Mouse (Mus musculus) retina, adult 2 months (tissue): ENCODE measurements around the gene Ddr1.

ENCODE experiments used
- DNase-seq: peaks from one replicate; pipeline ENCODE4 v3.0.0-alpha.2; 2012; ENCODE audit warnings: low read depth, low spot score

Ddr1 gene

GRCm38 (mm10) chr17:35721676-35722075 is 17.3 kb upstream of the Ddr1 start:
- no peak for DNase-seq

DNA sequence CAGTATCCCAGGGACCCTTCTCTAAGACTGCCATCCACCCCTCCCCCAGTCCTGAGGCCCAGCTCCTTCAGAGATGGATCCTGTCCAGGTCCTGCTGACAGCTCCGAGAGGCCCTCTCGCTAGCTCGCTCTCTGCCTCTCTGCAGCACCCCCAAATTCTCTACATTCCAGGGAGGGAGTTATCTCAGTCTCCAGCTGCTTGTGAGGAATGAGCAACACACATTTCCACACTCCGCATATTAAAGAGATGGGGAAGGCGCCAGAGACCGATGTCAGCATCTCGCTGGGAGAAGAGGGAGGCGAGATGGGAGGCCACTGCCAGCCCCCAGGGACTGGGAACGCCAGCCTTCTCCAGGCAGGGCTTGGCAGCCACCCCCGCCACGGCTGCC is 15.9 kb upstream of the Ddr1 start:
- no peak for DNase-seq

DNA sequence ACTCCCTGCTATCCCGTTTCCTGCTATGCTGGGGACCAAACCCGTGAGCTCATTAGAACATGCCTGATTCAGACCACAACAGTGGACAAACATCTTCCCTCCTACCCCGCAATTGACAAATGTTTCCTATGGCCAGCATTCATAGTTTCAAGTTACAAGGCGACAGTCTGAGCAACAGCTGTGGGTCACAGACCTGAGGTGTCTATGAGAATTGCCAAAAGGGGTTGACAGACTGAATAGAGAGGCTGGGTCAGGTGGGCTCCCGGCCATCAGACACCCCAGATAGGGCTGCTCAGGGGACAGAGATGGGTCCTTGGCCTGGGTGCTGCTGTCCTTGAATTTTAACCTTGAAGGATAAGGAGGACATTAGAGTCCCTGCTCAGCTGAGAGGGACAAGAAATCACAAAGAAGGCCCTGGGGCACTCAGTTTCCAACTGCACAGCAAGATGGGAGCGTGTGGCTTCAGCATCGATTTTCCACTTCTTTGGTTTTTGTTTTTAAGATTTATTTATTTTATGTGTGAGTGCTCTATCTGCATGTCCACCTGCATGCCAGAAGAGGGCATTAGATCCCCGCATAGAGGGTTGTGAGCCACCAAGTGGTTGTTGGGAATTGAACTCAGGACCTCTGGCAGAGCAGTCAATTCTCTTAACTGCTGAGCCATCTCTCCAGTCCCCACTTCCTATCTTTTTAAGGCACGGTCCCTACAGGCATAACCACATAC is 15.4 kb upstream of the Ddr1 start:
- DNase-seq = no peak

DNA sequence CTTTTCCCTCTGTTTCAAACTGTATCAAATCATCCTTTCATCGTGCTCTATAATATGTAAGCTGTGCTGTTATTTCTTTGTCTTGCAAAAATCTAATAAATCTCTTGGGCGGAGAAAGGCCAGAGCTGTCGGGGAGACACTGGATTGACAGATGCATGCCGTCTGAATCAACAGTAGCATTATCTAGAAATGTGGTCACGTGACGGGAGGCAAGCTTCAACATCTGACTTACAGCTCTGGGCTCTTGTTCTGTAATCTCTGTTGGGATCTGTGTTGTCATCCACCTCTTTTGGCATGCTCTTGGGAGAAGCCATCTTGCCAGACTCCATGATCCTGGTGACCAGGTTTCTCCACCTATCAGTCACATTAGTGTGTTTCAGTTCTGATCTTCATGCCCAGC is 12.7 kb upstream of the Ddr1 start:
- DNase-seq = no peak

GRCm38 (mm10) chr17:35716114-35716513 is 11.7 kb upstream of the Ddr1 start:
- DNase-seq = no peak

DNA sequence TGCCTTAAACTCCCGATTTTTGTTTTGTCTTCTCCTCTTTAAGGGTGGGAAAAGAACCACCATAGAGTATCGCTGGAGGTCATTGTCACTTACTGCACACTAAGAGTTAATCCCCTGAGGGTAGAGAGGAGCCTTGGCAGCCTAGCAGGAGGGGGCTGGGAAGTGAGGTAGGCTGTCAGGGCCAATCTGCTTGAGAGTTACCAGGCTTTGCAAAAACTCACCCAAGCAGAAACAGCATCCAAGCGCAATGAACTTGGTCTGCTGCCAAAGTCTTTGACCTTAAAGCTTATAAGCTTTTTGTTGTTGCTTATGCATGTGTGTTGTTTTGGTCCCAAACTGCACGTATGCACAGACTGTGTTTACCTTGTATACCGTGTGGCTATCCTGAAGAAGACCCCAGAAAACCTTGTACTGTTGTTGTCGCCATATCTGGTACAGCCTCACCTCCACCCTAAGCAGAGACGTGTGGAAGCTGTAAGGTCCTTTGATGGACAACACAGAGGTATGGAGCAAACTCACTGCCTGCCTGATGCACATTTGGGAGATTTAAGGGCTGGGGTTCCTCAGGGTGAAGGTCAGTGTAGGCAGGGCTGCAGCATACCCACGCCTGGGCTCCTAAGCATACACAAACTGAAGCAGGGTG is 6.4 kb upstream of the Ddr1 start:
- no peak for DNase-seq

GRCm38 (mm10) chr17:35708611-35709010 is 4.2 kb upstream of the Ddr1 start:
- no peak for DNase-seq

- DNase-seq = no peak
Measured at GRCm38 (mm10) chr17:35707929-35708328, 3.5 kb upstream of the Ddr1 start.

DNA sequence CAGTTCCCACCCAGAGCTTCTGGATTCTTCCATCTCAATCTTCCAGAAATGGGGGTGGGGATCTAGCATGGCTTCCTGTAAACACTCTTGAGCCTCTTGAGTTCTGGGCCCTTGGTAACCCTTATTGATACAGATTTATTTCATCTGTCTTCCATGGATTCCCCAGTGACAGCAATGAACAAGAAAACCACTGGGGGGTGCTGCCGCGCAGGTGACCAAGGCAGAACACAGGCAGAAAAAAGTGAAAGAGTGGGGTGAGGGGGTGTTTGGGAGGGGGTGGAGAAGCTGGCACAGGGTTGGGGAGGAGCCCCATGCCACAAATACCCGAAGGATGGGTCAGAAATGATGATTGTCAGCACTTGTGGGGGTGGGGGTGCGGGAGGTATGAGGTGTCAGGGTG is 1.4 kb upstream of the Ddr1 start:
- no peak for DNase-seq

DNA sequence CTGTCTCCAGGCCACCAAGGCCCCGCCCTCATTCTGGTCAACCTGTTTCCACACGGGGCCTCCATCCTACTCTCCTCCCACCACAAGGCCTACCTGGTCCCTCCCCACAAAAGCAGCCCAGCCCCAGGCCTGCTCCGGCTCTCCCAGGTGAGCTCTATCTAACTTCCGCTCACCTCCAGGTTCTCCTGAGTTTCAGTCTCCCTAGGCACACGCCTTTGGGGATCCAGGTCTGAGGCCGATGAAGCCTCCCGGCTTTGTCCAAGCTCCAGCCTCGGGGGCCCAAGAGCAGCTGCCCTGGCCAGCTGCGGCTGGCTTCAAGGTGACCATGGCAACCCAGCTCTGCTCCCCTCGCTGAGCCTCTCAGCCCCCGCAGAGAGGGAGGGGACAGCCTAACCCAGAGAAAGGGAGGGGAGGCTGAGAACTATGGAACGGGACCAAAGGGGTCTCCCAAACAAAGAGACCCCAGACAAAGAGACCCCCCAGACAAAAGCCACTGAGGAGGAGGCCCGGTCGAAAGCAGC is 610 bp downstream of the Ddr1 start:
- no peak for DNase-seq

DNA sequence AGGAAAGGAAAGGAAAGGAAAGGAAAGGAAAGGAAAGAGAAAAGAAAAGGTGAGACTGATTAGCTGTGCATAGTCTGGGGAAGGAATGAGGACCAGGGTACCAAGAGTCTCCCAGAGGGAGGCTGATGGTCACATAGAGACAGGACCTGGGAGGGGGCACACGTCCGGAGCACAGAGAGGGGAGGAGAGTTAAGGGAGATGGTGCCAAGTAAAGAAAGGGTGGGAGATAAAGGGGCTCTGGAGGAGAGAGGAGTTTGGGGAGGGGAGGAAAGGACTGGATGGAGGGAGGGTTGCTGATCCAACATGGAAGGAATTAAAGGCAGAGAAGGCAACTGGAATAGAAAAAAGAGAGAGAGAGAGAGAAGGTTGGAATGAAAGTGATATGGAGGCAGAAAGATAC is 1.4 kb downstream of the Ddr1 start:
- no peak for DNase-seq

DNA sequence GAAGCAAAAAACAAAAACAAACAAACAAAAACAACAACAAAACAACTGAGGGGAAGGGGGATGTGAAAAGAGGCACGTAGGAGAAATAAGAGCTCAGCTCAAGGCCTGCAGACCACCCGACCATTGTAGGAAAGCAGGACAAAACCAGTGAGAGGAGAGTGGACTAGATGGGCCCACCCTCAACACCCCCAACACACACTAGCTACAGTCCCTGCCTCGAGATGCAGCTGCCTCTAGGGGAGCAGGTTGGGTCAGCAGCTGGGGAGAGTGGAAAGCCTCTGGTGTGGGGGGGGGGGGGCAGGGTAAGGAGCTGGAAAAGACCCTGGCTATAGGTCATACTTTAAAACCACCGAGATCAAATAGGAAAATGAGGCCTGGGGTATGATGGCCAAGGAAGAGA is 1.8 kb downstream of the Ddr1 start:
- DNase-seq = no peak

DNA sequence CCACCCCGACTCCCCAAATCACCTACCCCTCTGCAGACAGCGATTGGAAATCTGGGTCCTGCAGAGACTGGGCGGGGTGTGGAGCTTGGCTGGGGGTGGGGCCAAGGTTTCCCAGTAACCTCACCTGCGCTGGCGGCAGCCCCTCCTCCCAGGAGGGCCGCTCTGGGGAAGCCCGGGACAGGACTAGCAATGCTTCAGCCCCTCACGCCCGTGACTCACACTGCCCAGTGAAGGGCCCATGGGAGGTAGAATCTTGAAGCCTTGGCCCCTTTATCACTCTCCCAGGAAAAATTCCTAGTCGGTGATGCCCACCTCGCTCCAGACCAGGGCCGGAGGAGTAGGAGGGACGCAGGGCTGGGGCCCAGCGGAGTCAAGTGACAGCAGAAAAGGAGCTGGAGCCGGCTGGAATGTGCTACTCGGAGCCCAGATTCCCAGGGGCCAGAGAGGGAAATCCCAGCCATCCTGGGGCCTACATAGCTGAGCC is 2.4 kb downstream of the Ddr1 start:
- DNase-seq = no peak

DNA sequence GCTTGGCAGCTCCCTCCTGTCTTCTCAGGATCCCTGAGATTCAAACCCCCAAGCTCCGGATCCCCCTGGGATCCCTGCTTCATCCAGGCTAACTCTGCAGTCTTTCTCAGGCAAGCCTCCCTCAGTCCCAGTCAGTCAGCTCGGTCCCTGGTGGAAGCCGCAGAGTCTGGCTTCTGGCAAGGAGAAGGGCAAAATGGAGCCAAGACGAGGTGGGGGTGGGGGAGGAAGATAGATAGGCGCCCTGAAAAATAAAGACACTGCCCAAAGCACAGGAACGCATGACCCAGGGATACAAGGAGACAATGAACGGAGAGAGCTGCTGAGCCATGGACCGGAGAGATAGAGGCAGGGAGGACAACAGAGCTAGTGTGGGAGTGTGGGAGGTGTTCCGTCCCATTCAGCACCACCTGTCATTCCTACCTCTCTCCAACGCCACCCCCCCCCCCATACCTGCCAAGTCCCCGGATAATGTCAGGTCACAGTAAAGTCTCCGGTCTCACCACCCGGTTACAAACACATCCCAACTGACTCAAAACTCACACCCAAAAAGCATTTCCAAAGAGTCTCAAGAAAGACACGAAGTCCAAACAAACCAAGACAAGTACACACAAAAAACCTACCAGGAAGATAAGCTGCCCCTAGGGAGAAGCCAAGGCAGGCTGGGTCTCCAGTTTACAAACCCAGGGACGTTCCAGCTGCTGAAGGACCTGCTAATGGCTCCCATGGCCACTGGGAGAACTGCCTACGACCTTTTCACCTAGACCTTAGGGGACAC is 3.0 kb downstream of the Ddr1 start:
- DNase-seq = no peak

DNA sequence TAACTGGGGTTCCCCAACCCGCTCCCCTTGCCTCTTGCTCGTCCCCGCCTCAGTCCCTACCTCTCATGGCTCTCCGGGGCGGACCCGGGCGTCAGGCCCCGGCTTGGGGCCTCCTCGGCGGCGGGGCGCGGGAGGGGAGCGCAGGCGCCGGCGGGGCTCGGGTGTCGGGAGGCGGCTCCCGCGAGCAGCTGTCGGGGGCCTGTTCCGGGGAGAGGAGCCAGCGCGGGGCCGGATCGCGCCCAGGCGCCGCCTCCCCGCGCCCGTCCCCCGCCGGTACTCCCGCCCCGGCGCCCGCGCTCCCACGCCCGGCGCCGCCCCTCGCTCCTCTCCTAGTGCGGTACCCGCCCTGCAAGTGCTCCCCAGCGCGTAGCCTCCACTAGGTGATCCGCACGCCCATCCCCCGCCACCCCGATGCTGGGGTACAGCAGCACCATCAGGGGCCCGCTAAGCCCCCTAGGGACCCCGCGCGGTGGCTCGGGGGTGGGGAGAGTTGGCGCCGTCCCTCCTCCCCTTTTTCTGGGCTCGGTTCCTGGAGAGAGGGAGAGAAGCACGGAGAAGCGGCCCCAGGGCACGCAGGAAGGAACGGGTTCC is 4.0 kb downstream of the Ddr1 start:
- no peak for DNase-seq

DNA sequence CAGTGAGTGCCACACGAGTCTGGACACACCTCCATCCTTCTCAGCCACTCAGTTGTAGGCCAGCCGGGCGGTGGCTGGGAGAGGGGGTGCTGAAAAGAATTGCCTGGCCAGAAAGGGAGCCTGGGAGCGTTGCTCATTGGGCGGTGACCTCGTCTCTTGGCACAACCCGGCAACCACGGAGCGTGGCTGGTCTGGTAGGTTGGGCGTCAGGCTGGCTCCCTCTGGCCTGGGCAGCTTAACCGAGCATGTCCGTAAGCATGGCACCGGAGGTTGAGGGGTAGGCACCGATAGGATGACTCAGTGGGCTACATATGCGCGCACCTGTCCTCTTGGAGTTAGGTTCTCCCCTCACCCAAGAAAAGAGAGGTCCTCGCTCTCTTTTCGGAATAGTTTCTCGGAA is 4.5 kb downstream of the Ddr1 start:
- DNase-seq = no peak

DNA sequence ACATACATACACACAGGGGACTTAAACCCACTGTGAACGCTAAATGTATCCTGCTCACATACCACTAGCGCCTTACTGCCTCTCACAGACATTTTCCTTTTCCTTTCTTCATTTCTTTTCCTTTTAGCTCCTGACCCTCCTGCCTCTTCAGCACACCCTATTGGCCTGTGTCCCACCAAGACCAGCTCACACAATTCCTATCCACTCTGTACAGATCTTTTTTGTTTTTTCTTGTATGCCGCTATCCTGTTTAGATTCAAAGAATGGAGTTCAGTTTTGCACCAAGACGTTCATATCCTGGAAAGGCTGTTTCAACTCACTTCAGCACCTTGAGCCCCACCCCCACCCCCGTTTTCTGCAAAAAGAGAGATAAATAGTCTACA is 5.9 kb downstream of the Ddr1 start:
- no peak for DNase-seq

DNA sequence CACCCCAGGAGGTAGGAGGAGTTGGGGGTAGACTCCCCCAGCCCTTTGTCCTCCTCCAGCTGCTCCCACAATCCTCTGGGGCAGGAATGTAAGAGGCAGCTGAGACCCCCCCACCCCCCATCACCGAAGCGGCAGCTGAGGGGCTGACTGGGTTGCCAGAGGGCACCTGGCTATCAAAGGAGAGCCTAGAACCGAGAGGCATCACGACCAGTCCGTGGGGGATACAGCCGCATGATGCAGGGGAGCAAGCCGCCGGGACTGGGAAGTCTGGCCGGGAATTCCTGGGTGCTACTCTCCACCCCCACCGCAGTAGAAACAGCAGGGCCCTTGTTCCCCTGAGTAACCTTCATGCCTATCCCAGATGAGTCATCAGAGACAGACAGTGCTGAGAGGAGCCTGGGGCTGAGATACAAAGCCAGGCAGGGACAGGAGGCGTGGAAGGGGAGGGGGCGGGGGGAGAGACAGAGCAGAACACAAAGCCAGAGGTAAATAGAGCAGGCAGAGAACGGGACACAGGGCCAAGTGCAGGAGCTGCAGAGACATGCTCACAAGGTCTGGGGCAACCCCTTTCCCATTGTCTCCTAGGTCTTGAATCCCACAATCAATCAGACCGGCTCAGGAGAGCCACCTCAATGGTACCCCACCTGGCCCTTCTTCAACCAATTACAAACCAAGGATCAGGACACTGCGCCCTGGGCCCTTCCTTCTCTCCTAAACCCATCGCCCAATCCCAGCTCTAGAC is 6.5 kb downstream of the Ddr1 start:
- no peak for DNase-seq

GRCm38 (mm10) chr17:35697429-35697758 is 7.0 kb downstream of the Ddr1 start:
- DNase-seq = no peak

DNA sequence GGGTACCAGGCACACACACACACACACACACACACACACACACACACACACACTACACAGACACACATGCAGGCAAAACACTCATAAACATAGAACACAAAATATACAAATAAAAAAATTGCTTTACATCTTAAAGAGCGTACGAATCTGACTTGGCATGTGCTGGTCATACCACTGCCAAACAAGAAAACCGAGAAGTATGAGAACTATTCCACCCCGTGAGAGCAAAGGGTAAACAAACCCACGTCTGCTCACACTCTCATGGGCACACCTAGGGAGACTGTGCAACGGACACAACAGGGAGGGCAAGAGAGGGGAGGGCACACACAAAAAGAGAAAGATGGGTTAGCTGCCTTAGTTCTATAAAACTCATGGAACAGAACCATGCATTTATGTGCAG is 7.7 kb downstream of the Ddr1 start:
- DNase-seq = no peak

- no peak for DNase-seq
Measured at GRCm38 (mm10) chr17:35695289-35695688, 9.1 kb downstream of the Ddr1 start.

DNA sequence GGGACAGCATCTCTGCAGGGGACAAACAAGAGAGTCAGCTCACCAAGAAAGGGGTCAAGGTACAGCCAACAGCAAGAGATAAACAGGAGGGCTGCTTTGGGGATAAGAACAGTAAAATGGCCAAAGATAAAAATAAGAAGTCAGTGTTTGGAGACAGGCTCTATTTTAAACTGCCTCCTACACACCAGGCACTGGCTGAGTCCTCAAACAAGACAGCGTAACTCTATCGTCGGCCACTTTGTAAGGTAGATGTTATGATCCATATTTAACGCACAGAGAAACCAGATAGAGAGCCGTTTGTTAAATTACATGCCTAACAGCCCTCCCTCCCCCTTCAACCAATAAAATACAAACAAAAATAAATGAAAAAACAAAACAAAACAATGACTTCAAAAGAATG is 10.5 kb downstream of the Ddr1 start:
- no peak for DNase-seq
